Mouse (Mus musculus): ENCODE data around the gene N4bp1.

Gene N4bp1

DNA sequence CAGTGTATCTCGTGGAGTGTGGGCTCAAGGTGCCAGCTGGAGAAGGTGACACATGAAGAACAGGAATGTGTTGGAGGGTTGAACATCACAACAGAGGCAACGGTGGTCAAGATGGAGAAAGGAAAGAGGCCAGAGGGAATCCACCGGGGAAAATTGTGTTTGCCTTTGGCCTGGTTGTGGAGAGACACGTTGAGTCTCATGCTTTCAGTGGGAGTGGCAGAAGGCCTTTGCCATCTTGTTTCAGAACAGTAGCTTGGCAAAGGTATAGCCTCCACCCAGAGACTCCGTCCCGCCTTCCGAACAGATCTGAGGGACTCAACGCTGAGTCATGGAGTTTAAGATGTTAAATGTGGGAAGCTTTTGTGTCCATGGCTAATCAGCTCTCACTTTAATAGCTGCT lies 119.4 kb downstream of the N4bp1 start:
- no peak for DNase-seq (ENCODE audit: low spot score in 2 of 2)

GRCm38 (mm10) chr8:86765155-86765554 lies 119.9 kb downstream of the N4bp1 start:
- no peak for DNase-seq (ENCODE audit: low spot score in 2 of 2)

DNA sequence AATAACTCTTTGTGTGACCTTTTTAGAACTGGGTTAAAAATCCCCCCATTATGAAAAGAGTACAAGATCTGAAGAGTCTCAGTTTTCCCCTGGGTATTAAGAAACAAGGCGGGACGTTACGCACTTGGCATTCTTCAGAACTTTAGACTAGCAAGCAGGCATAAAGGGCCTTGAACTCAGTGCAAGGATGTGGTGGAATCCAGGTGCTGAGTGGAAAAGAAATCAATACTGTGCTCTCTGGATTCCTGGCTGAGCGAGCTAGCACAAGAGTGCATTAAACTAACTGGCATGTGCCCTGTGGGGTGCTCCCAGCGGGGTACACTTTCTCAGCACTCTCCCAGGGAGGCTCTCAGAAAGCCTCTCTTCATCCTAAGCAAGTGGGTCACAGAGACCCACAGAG lies 122.3 kb downstream of the N4bp1 start:
- DNase-seq (ENCODE audit: low spot score in 2 of 2) = no peak

- no peak for DNase-seq (ENCODE audit: low spot score in 2 of 2)
These were observed 124.3 kb downstream of the N4bp1 start for GRCm38 (mm10) chr8:86760746-86761145.

DNA sequence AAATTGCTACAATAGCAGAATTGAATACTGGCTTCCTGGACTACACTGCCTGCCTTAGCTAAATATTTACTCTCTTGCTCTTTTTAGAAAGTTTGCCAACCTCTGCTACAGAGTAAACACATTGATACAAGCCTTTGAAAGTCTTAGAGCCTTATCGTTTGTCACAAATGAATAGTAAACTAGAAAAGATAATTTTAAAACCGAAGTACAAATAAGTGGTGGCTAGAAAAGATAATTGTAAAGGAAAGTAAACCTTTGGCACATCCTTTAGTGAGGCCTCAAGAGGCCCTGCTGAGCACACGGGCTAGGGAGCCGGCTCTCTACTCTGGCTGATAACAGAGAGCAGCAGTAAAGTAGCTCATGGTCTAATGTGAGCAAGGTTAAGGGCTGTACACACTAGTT lies 126.0 kb downstream of the N4bp1 start:
- no peak for DNase-seq (ENCODE audit: low spot score in 2 of 2)

DNA sequence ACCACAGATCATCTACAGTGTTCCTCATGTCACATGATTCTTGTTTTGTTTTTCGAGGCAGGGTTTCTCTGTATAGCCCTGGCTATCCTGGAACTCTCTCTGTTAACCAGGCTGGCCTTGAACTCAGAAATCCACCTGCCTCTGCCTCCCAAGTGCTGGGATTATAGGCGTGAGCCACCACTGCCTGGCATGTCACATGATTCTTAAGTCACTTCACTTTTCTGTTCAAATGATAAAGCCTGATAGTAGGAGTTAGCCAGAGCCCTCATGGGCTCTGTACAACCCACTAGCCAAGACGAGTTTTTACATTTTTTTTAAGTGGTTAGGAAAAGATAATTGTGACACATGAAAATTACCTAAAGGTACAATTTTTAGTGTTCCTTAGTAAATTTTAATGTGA lies 126.4 kb downstream of the N4bp1 start:
- DNase-seq (ENCODE audit: low spot score in 2 of 2) = no peak
